Mouse (Mus musculus) neural tube, embryonic 14.5 days (tissue): ENCODE measurements around the gene Cdk17. TPM values are rescaled to one million over a fixed set of nuclear protein-coding genes. Genes with fewer than 3 reads are reported as not detected.

Source experiments
- ATAC-seq: fragments of 200-750 bp; cut with Nextera tagmentation; 2 replicates; pipeline ENCODE4 v1.8.0; 2017; ENCODE audit warnings: low read depth, mild to moderate bottlenecking, moderate TSS enrichment, moderate library complexity
- H3K27ac ChIP-seq: fragments of 300-500 bp; sonication (generic); 2 replicates; pipeline ENCODE4 v1.5.1; 2014; ENCODE audit warnings: low read depth, mild to moderate bottlenecking, control low read depth, low read length, moderate library complexity, mixed read lengths
- H3K27me3 ChIP-seq: fragments of 300-500 bp; sonication (generic); 2 replicates; pipeline ENCODE4 v1.6.1; 2014; ENCODE audit warnings: low read length; ENCODE audit not compliant: control insufficient read depth, insufficient read depth
- H3K36me3 ChIP-seq: fragments of 300-500 bp; sonication (generic); 2 replicates; pipeline ENCODE4 v1.6.1; 2014; ENCODE audit warnings: low read length, mixed read lengths; ENCODE audit not compliant: control insufficient read depth, insufficient read depth
- H3K4me1 ChIP-seq: fragments of 300-500 bp; sonication (generic); 2 replicates; pipeline ENCODE4 v1.6.1; 2014; ENCODE audit warnings: low read length; ENCODE audit not compliant: control insufficient read depth, insufficient read depth
- H3K4me2 ChIP-seq: fragments of 300-500 bp; sonication (generic); 2 replicates; pipeline ENCODE4 v1.6.1; 2014; ENCODE audit warnings: mild to moderate bottlenecking, low read depth, low read length, control low read depth
- H3K4me3 ChIP-seq: fragments of 300-500 bp; sonication (generic); 2 replicates; pipeline ENCODE4 v1.5.1; 2014; ENCODE audit warnings: low read depth, low read length, control low read depth, mixed read lengths
- H3K9ac ChIP-seq: fragments of 300-500 bp; sonication (generic); replicated peaks from 2 replicates; pipeline ENCODE4 v1.6.1; 2014; ENCODE audit warnings: low read depth, mild to moderate bottlenecking, control low read depth, low read length, mixed read lengths
- H3K9me3 ChIP-seq: fragments of 300-500 bp; sonication (generic); 2 replicates; pipeline ENCODE4 v1.6.1; 2016; ENCODE audit warnings: low read length; ENCODE audit not compliant: control insufficient read depth
- WGBS: fragments of 180-500 bp; shearing (Covaris S2); extraction: QIAGEN DNeasy Blood & Tissue Kit; methylation state at CpG from one replicate; pipeline ENCODE4 v1.1.7; 2014; 5-methylcytosine and 5-hydroxymethylcytosine counted together
- polyA plus RNA-seq: library from polyadenylated mRNA; unstranded; fragments of >200 nt; fragmentation: Nextera tagmentation; extraction: Ambion mirVana; gene quantifications from 2 replicates; pipeline ENCODE4 v1.2.1, GENCODE M21; 2014

The Cdk17 gene
- polyA plus RNA-seq, 1 experiment from 2014 or later: 62.8 TPM

DNA sequence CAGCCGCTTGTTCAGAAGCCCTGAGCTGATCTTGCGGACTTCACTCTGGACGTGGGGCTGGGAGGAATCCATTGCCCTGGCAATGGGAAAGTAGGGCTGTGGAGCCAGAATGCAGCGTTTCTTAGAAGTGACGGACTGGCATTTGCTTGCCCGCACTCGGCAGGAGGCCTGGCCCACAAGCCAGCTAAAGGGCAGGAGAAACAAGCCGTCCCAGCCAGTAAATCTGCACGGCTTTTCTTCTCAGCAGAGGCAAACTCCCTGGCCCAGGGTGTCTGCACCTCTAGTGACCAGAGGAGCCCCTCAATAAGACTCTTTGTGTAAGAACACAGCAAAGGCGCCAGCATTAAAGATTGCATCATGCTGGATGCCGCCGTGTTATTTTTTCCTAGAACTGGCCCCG, 94.6 kb downstream of the Cdk17 start:
- peak; percentile 48; the same call in 1 of the 2 replicates for ATAC-seq
- peaks cover 12% of the 10 kb centered on the region; the same call in 1 of the 2 replicates for H3K4me1 ChIP-seq
- H3K36me3 ChIP-seq: no peaks in the 10 kb centered on the region
- H3K4me2 ChIP-seq: no peak overlapping the region
- H3K27ac ChIP-seq: peak overlapping the region; percentile 60; the same call in 1 of the 2 replicates
- H3K27me3 ChIP-seq: no peaks in the 10 kb centered on the region
- no peak overlapping the region for H3K9ac ChIP-seq
- 17% methylated on average over 13 of the region's 13 CpGs for WGBS
- H3K4me3 ChIP-seq: no peak overlapping the region
- no peaks in the 10 kb centered on the region for H3K9me3 ChIP-seq

DNA sequence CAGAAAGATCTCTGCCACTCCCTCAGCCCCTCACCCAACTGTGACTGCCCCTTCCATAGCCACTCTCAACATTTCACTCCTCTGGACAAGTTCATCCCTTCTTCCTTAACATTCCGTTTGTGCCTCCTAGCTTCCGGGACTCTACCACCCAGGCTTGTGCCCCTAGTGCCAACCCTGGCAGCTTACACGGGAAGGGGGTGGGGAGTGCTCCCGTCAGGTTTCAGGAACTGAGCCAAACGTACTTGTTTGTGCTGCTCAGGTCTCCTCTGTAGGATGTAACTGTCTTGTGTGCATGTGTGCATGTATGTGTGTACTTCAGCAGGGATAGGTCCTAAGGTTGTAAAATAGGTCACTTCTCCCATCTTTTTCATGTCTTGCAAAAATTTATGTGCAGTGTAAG, 99.2 kb downstream of the Cdk17 start:
- no peaks in the 10 kb centered on the region for H3K9me3 ChIP-seq
- no peak for ATAC-seq
- H3K4me3 ChIP-seq: no peak overlapping the region
- 73% methylated on average over 5 of the region's 5 CpGs for WGBS
- H3K4me1 ChIP-seq: peaks cover 28% of the 10 kb centered on the region
- no peak overlapping the region for H3K4me2 ChIP-seq
- no peaks in the 10 kb centered on the region for H3K27me3 ChIP-seq
- H3K27ac ChIP-seq: no peak overlapping the region
- H3K36me3 ChIP-seq: no peaks in the 10 kb centered on the region
- H3K9ac ChIP-seq: no peak overlapping the region

DNA sequence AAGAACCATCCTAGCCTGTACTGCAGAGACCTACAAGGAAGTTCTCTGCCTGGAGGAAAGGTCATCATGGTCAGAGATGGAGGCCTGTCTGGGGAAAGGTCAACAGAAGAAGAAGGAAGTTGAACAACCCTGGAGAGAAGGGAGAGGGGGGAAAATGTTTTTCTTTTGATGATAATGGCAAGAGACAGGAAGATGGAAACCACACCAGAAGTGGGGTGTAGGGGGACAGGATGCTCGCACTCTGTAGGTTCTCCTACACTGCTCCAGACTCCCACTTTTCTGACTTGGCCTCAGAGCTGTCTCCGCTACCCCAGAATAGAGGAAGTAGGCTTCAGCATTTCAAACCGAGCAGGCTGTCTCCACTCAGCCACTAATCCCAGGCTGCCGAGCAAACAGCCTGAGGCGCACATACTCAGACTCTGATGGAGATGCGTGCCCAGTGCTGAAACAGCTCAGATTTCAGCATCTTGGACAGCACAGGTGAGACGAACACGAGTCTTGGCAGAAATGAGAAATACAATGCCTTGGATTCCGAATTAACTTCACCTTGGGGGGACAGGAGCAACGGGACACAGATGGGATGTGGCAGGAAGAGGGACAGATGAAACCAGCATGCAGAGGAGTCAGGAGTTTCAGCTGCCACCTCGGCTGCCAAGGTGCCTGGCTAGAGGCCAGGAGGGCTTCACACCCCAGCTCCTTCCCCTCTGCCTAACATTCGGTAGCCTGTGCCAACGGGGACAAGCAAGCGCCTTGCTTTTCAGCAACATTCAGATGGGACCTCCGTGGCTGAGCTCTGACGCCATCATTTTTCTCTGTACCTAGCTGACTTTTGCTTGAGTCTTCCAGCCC, 100.7 kb downstream of the Cdk17 start:
- Histone ChIP-seq H3K9ac (no peak overlapping the region), H3K36me3 (no peaks in the 10 kb centered on the region), H3K4me1 (peaks cover 21% of the 10 kb centered on the region), H3K4me2 (peak overlapping the region; percentile 24; the same call in 1 of the 2 replicates), H3K9me3 (no peaks in the 10 kb centered on the region), H3K4me3 (no peak overlapping the region), H3K27ac (peak overlapping the region; percentile 64), H3K27me3 (no peaks in the 10 kb centered on the region)
- peak; percentile 39; the same call in 1 of the 2 replicates for ATAC-seq
- WGBS: 31% methylated on average over 16 of the region's 16 CpGs

DNA sequence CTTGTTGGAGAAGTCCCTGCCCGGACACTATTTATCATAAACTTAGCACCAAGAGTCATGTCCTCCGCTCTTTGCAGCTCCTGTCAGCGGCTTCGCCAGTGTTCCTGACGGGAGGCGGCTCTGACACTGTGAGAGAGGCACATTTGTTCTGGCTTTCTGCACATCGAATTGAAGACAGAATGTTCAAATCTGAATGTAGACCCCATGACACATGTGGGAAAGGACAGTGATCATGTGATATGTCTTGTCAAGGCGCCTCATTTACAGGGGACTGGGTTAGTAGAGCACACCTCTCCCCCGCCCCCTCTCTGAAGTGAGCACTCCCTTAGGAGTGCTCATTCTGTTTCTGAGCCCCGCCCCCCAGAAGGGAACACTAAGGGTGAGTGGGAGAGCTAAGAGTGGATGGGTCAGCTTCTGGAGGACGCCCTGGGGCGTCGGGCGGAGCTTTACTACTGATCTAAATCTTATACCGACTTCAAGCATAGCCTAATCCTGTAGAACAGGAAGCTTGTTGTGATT, 101.4 kb downstream of the Cdk17 start:
- peaks cover 21% of the 10 kb centered on the region for H3K4me1 ChIP-seq
- ATAC-seq: peak; percentile 62
- no peak overlapping the region for H3K4me3 ChIP-seq
- H3K27me3 ChIP-seq: no peaks in the 10 kb centered on the region
- peak overlapping the region; percentile 64; the same call in 1 of the 2 replicates for H3K27ac ChIP-seq
- no peaks in the 10 kb centered on the region for H3K9me3 ChIP-seq
- H3K36me3 ChIP-seq: no peaks in the 10 kb centered on the region
- 21% methylated on average over 15 of the region's 15 CpGs for WGBS
- no peak overlapping the region for H3K9ac ChIP-seq
- H3K4me2 ChIP-seq: peak overlapping the region; percentile 24; the same call in 1 of the 2 replicates

DNA sequence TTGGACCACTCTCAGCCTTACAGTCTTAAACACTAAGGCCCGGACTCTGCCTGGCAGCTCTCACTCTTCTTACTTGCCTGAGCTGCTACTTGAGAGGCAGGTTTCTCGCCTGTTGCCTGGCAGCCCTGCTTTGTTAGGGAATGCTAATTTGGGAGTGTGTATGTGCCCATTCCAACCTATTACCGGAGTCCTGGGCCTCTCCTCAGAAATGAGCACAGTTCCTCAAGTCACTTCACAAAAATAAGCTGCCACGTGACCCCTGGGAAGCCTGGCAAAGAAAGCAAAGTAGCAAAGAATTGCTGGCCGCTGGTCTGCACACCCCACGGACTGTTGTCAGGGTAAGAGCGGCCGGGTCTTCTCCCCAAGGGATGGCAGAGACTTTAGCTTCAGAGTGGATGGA, 102.8 kb downstream of the Cdk17 start:
- Histone ChIP-seq H3K27me3 (no peaks in the 10 kb centered on the region), H3K36me3 (no peaks in the 10 kb centered on the region), H3K4me2 (no peak overlapping the region), H3K4me3 (no peak overlapping the region), H3K9ac (no peak overlapping the region), H3K9me3 (no peaks in the 10 kb centered on the region), H3K27ac (0 out of 2 replicates have a peak overlapping the region, but pooled peaks have one; percentile 16), H3K4me1 (peaks cover 21% of the 10 kb centered on the region)
- ATAC-seq: peak; percentile 45; the same call in 1 of the 2 replicates
- WGBS: 54% methylated on average over 8 of the region's 8 CpGs

DNA sequence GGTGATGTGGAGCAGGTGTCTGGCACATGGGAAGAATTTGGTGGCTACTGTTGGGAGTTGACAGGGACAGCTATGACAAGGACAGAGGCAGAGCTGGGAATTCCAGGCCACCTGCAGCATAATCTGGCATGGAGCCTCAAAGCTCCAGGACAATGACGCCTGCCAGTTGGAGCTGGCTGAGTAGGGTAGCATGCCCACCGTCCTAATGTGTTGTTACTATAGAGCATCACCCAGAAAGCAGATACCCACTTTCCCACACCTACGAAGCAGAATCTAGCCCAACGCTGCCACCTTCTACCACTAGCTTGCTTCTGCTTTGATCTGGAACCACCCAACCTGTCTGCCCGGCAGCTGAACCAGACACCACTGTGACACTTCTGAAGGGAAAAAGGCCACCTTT, 103.3 kb downstream of the Cdk17 start:
- Histone ChIP-seq H3K4me3 (no peak overlapping the region), H3K4me2 (no peak overlapping the region), H3K36me3 (no peaks in the 10 kb centered on the region), H3K27ac (0 out of 2 replicates have a peak overlapping the region, but pooled peaks have one; percentile 16), H3K9me3 (no peaks in the 10 kb centered on the region), H3K4me1 (peaks cover 21% of the 10 kb centered on the region), H3K9ac (no peak overlapping the region), H3K27me3 (no peaks in the 10 kb centered on the region)
- no peak for ATAC-seq
- WGBS: 62% methylated on average over 5 of the region's 5 CpGs

DNA sequence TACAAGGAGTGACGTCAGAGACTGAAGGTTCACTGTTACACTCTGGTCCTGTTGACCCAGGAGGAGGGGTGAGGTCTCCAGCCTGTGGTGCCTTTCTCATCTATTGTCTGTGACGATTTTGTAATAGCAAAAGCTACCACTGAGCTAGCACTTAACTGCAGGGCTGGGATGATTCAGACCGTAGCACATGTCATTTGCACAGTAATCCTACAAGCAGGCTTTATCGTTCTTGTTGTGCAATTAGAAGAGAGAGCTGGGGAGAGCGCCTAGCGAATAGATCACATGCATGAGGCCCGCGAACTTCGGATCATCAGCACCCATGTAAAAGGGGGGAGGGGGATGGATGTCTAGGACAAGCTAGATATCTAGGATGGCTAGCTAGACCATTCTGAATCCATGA, 105.2 kb downstream of the Cdk17 start:
- 84% methylated on average over 9 of the region's 9 CpGs for WGBS
- no peak overlapping the region for H3K4me3 ChIP-seq
- no peak overlapping the region for H3K27ac ChIP-seq
- no peaks in the 10 kb centered on the region for H3K36me3 ChIP-seq
- H3K4me2 ChIP-seq: no peak overlapping the region
- no peak for ATAC-seq
- H3K27me3 ChIP-seq: no peaks in the 10 kb centered on the region
- H3K9me3 ChIP-seq: no peaks in the 10 kb centered on the region
- peaks cover 23% of the 10 kb centered on the region for H3K4me1 ChIP-seq
- H3K9ac ChIP-seq: no peak overlapping the region

DNA sequence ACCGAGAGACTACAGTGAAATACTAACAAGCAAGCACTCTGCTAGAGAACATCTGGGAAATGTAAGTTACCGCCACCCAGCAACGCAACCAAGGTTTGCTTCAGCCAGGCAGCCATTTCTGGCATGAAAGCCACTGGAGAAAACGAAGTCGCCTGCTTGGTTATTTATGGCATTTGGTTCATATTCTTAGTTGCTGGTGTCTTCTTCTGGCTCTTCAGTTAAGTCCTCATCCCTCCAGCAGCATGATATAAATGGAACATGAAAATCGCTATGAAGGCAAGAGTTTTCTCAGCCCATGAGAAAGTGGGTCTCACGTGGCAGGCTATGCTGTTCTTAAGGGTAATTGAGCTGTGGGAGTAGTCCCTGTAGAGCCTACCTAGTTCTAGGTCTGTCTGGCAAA, 105.8 kb downstream of the Cdk17 start:
- Histone ChIP-seq H3K4me3 (no peak overlapping the region), H3K36me3 (no peaks in the 10 kb centered on the region), H3K4me2 (no peak overlapping the region), H3K9ac (no peak overlapping the region), H3K27me3 (no peaks in the 10 kb centered on the region), H3K4me1 (peaks cover 17% of the 10 kb centered on the region), H3K27ac (no peak overlapping the region), H3K9me3 (no peaks in the 10 kb centered on the region)
- no peak for ATAC-seq
- 95% methylated on average over 7 of the region's 7 CpGs for WGBS

DNA sequence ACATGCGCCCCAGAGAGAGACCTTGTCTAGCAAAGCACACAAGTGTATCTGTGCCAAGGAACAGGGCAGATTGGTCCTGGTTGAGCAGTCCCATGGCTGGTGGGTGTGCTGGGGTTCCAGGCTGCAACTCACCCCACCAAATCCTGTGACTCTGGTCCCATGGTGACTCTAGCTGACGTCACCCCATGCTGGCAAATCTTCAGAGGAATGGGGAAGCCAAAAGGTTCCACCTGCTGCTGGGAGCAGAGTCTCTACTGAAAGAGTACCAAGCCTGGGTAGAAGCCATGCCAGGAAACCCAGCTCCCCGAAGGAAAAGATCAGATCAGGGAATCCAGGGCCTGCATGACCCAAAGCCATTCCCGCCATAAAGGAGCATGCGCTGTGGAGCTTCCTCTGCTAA, 106.8 kb downstream of the Cdk17 start:
- Histone ChIP-seq H3K27ac (no peak overlapping the region), H3K9ac (no peak overlapping the region), H3K4me3 (no peak overlapping the region), H3K36me3 (no peaks in the 10 kb centered on the region), H3K27me3 (no peaks in the 10 kb centered on the region), H3K4me2 (no peak overlapping the region), H3K9me3 (no peaks in the 10 kb centered on the region), H3K4me1 (peaks cover 8% of the 10 kb centered on the region; the same call in 1 of the 2 replicates)
- WGBS: 93% methylated on average over 5 of the region's 5 CpGs
- ATAC-seq: no peak
